Mouse (Mus musculus) CH12.LX (cell line): Measurements from ENCODE around the gene Vwa7. TPM values are rescaled to one million over a fixed set of nuclear protein-coding genes. Genes with fewer than 3 reads are reported as not detected.

Experiments
- DNase-seq: peaks from one replicate; pipeline ENCODE4 v3.0.0-alpha.2; 2013; ENCODE audit errors: extremely low read depth
- H3K27ac ChIP-seq: 2 replicates; pipeline ENCODE4 v1.5.1; 2012; ENCODE audit warnings: low read depth, mild to moderate bottlenecking, control low read depth, moderate library complexity; ENCODE audit not compliant: insufficient read depth
- H3K27me3 ChIP-seq: replicated peaks from 2 replicates; pipeline ENCODE3; 2012; ENCODE audit warnings: inconsistent platforms
- H3K36me3 ChIP-seq, 2 experiments: replicated peaks in 1 of 2; 2 replicates each; pipeline versions ENCODE3 to v1.6.1; 2012; ENCODE audit warnings: inconsistent platforms in 1 of 2, low read length in 1 of 2, mild to moderate bottlenecking in 1 of 2, mixed read lengths in 1 of 2, moderate library complexity in 1 of 2; ENCODE audit not compliant: control insufficient read depth in 1 of 2, insufficient read depth in 1 of 2
- H3K4me1 ChIP-seq, 2 experiments: 2 replicates each; pipeline ENCODE4 v1.6.1; 2012; ENCODE audit warnings: inconsistent platforms in 1 of 2, moderate library complexity in 1 of 2; ENCODE audit not compliant: insufficient read depth in 2 of 2, control insufficient read depth in 1 of 2
- H3K4me2 ChIP-seq: 2 replicates; pipeline ENCODE4 v1.6.1; 2012; ENCODE audit warnings: low read depth, mild to moderate bottlenecking, control low read depth; ENCODE audit not compliant: poor library complexity, insufficient read depth, severe bottlenecking
- H3K4me3 ChIP-seq, 3 experiments: fragments of 150-350 bp in 1 of 3; sonication (generic) in 1 of 3; replicated peaks in 1 of 3; 2 replicates each; pipeline versions ENCODE3 to v1.5.1; 2011 to 2012; ENCODE audit warnings: low read depth in 2 of 3, low read length in 2 of 3, mild to moderate bottlenecking in 2 of 3, moderate library complexity in 2 of 3, control low read depth in 1 of 3, improper control_type of control experiment in 1 of 3, inconsistent platforms in 1 of 3, mixed read lengths in 1 of 3; ENCODE audit not compliant: poor library complexity in 1 of 3
- H3K79me2 ChIP-seq: replicated peaks from 2 replicates; pipeline ENCODE4 v1.6.1; 2012; ENCODE audit warnings: mild to moderate bottlenecking, moderate library complexity; ENCODE audit not compliant: control insufficient read depth, poor library complexity, insufficient read depth, severe bottlenecking; ENCODE audit errors: extremely low read depth
- H3K9ac ChIP-seq: 2 replicates; pipeline ENCODE4 v1.6.1; 2012; ENCODE audit warnings: low read depth, mild to moderate bottlenecking, control low read depth, moderate library complexity; ENCODE audit not compliant: insufficient read depth
- H3K9me3 ChIP-seq: replicated peaks from 2 replicates; pipeline ENCODE3; 2012; ENCODE audit warnings: low read length, inconsistent platforms, mixed read lengths
- BHLHE40 ChIP-seq: IDR thresholded peaks from 2 replicates; pipeline ENCODE4 v1.6.1; 2011; ENCODE audit warnings: mild to moderate bottlenecking, low read depth, low read length, improper control_type of control experiment
- CHD2 ChIP-seq: IDR thresholded peaks from 2 replicates; pipeline ENCODE4 v1.6.1; 2011; ENCODE audit warnings: low read length, improper control_type of control experiment
- E2F4 ChIP-seq: IDR thresholded peaks from 2 replicates; pipeline ENCODE4 v1.6.1; 2011; ENCODE audit warnings: low read depth, low read length, improper control_type of control experiment; ENCODE audit not compliant: insufficient replicate concordance
- ELF1 ChIP-seq: IDR thresholded peaks from 2 replicates; pipeline ENCODE4 v1.6.1; 2014; ENCODE audit warnings: low read depth, mild to moderate bottlenecking, inconsistent platforms, low read length, improper control_type of control experiment
- ETS1 ChIP-seq: conservative IDR thresholded peaks from 2 replicates; pipeline ENCODE4 v1.6.1; 2012; ENCODE audit warnings: low read depth, mild to moderate bottlenecking, inconsistent platforms, low read length, improper control_type of control experiment, moderate library complexity
- JUN ChIP-seq: IDR thresholded peaks from 2 replicates; pipeline ENCODE4 v1.6.1; 2011; ENCODE audit warnings: low read depth, mild to moderate bottlenecking, low read length, improper control_type of control experiment, moderate library complexity; ENCODE audit not compliant: insufficient read depth
- JUND ChIP-seq: conservative IDR thresholded peaks from 2 replicates; pipeline ENCODE4 v1.6.1; 2011; ENCODE audit warnings: low read depth, low read length, improper control_type of control experiment
- MAX ChIP-seq: IDR thresholded peaks from 2 replicates; pipeline ENCODE4 v1.6.1; 2011; ENCODE audit warnings: low read length, improper control_type of control experiment
- MAZ ChIP-seq: IDR thresholded peaks from 2 replicates; pipeline ENCODE4 v1.6.1; 2012; ENCODE audit warnings: low read depth, mild to moderate bottlenecking, inconsistent platforms, low read length, improper control_type of control experiment, moderate library complexity
- MYC ChIP-seq: IDR thresholded peaks from 2 replicates; pipeline ENCODE4 v1.6.1; 2011; ENCODE audit warnings: low read depth, mild to moderate bottlenecking, improper control_type of control experiment, low read length
- PAX5 ChIP-seq: IDR thresholded peaks from 2 replicates; pipeline ENCODE4 v1.6.1; 2012; ENCODE audit warnings: low read length, inconsistent platforms, mixed read lengths
- POLR2A ChIP-seq: IDR thresholded peaks from 2 replicates; pipeline ENCODE4 v1.6.1; 2011; ENCODE audit warnings: low read depth, mild to moderate bottlenecking, improper control_type of control experiment, low read length
- POLR2AphosphoS2 ChIP-seq: IDR thresholded peaks from 2 replicates; pipeline ENCODE4 v1.6.1; 2011; ENCODE audit warnings: low read depth, low read length, improper control_type of control experiment
- RCOR1 ChIP-seq: conservative IDR thresholded peaks from 2 replicates; pipeline ENCODE4 v1.6.1; 2012; ENCODE audit warnings: low read depth, mild to moderate bottlenecking, inconsistent platforms, low read length, improper control_type of control experiment
- SMC3 ChIP-seq: IDR thresholded peaks from 2 replicates; pipeline ENCODE4 v1.6.1; 2011; ENCODE audit warnings: low read depth, low read length, improper control_type of control experiment
- TBP ChIP-seq: conservative IDR thresholded peaks from 2 replicates; pipeline ENCODE4 v1.6.1; 2011; ENCODE audit warnings: low read depth, low read length, improper control_type of control experiment
- TCF12 ChIP-seq: IDR thresholded peaks from 2 replicates; pipeline ENCODE4 v1.6.1; 2014; ENCODE audit warnings: low read depth, mild to moderate bottlenecking, inconsistent platforms, low read length, improper control_type of control experiment
- USF1 ChIP-seq: IDR thresholded peaks from 2 replicates; pipeline ENCODE4 v1.6.1; 2014; ENCODE audit warnings: low read depth, mild to moderate bottlenecking, inconsistent platforms, low read length, improper control_type of control experiment
- USF2 ChIP-seq: conservative IDR thresholded peaks from 2 replicates; pipeline ENCODE4 v1.6.1; 2011; ENCODE audit warnings: low read depth, low read length, improper control_type of control experiment
- ZC3H11A ChIP-seq: IDR thresholded peaks from 2 replicates; pipeline ENCODE4 v1.6.1; 2012; ENCODE audit warnings: low read depth, mild to moderate bottlenecking, inconsistent platforms, low read length, improper control_type of control experiment
- ZKSCAN1 ChIP-seq: IDR thresholded peaks from 2 replicates; pipeline ENCODE4 v1.6.1; 2012; ENCODE audit warnings: low read depth, inconsistent platforms, low read length, improper control_type of control experiment, borderline replicate concordance
- dilution Hi-C: fragments of 300-500 bp; cut with MboI; formaldehyde crosslinking; loops from 2 replicates; pipeline ENCODE4 v1.14.3; 2020; ENCODE audit warnings: low sequenced_read_pairs; ENCODE audit not compliant: extremely low pct_unique_long_range_greater_than_20kb, extremely low pct_ligation_motif_present
- in situ Hi-C: fragments of 300-500 bp; cut with MboI; formaldehyde crosslinking; loops from 3 replicates; pipeline ENCODE4 v1.14.3; 2019; ENCODE audit warnings: low sequenced_read_pairs, low pct_ligation_motif_present, low pct_unique_long_range_greater_than_20kb, mixed read lengths
- polyA plus RNA-seq: library from polyadenylated mRNA; unstranded; fragments of >175 nt; gene quantifications from 2 replicates; pipeline ENCODE4 v1.2.1, GENCODE M21; 2012; ENCODE audit warnings: low read depth; ENCODE audit not compliant: insufficient read length
- total RNA-seq, 2 experiments: library from RNA; depleted of rRNA; stranded (reverse); fragments of 300-350 nt in 1 of 2; fragments of >200 nt in 1 of 2; gene quantifications; 2 replicates each; pipeline ENCODE4 v1.2.3; 2012 to 2014

The Vwa7 gene
- total and polyA plus RNA-seq, 3 experiments = 0.42 to 1.2 TPM; not detected in 1

GRCm38 (mm10) chr17:35016791-35017705, 669 bp downstream of the Vwa7 start:
- Histone ChIP-seq H3K79me2 (no peaks in the 10 kb centered on the region), H3K9me3 (no peaks in the 10 kb centered on the region), H3K4me1 (peaks cover 0 to 11% of the 10 kb centered on the region in 2 experiments; a peak in 2 of 4 replicates), H3K4me2 (no peak overlapping the region), H3K9ac (no peak overlapping the region), H3K36me3 (peaks cover 45 to 79% of the 10 kb centered on the region in 2 experiments)
- in situ Hi-C loops = loop anchor here (10.0 kb wide), 1 partner anchor 218 kb away; the partner anchor contains the start of genes Atp6v1g2 and Nfkbil1
- no peak for DNase-seq
- peak; percentile 25; the same call in 1 of the 2 replicates for TF ChIP-seq CHD2
- no peak for TF ChIP-seq ETS1
- TF ChIP-seq, all 38 proteins: peak for 1
- Histone ChIP-seq H3K27ac (no peak overlapping the region), H3K27me3 (no peaks in the 10 kb centered on the region), H3K4me3 (no peak overlapping the region)
- dilution Hi-C loops = no loop called here

DNA sequence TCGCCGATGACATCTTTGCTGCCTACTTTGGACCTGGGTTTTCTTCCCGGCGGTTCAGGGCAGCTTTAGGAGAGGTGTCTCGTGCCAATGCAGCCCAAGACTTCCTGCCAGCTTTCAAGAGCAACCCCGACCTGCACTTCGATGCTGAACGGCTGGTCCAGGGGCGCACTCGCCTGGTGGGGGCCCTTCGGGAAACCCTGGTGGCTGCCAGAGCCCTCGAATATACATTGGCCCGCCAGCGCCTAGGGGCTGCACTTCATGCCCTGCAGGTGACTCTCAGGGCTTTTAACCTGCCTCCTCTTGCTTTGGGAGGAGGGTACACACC, 1.3 kb downstream of the Vwa7 start:
- DNase-seq = no peak
- Histone ChIP-seq H3K9ac (no peak overlapping the region), H3K9me3 (no peaks in the 10 kb centered on the region), H3K79me2 (no peaks in the 10 kb centered on the region), H3K27me3 (no peaks in the 10 kb centered on the region), H3K27ac (no peak overlapping the region), H3K4me1 (peaks cover 0 to 11% of the 10 kb centered on the region in 2 experiments; a peak in 2 of 4 replicates), H3K36me3 (peaks cover 39 to 75% of the 10 kb centered on the region in 2 experiments), H3K4me3 (no peak overlapping the region), H3K4me2 (no peak overlapping the region)
- dilution Hi-C loops (no loop called here), in situ Hi-C loops (loop anchor here (10.0 kb wide), 1 partner anchor 217 kb away; the partner anchor contains the start of genes Atp6v1g2 and Nfkbil1)
- no peak for TF ChIP-seq TBP
- no peak for TF ChIP-seq USF2
- no peak for TF ChIP-seq ZKSCAN1
- no peak for TF ChIP-seq ELF1
- TF ChIP-seq ZC3H11A = no peak
- TF ChIP-seq E2F4 = no peak
- TF ChIP-seq TCF12 = no peak
- no peak for TF ChIP-seq MAX
- TF ChIP-seq MAZ = no peak
- TF ChIP-seq POLR2AphosphoS2 = no peak
- no peak for TF ChIP-seq POLR2A
- TF ChIP-seq RCOR1 = no peak
- no peak for TF ChIP-seq SMC3
- TF ChIP-seq PAX5 = no peak
- no peak for TF ChIP-seq MYC
- no peak for TF ChIP-seq BHLHE40
- no peak for TF ChIP-seq JUN
- TF ChIP-seq JUND = no peak
- no peak for TF ChIP-seq USF1
